In the genomic region with DNA sequence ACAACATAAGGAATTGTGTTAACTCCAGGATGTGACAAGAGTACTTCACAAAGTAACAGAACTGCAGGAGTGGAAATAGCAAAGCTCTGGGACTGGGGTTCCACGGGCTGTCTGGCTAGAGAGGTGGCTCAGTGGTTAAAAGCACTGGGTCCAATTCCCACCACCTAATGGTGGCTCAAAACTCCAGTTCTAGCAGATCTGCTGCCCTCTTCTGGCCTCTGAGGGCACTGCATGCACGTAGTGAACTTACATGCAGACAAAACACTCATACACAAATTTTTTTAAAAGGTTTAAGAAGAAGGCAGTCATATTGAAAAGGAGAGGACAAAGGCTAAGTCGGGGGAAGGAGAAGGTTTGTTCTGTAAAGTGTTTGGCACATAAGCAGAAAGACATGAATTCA, we compare ENCODE assay signal across 10 mouse cellular contexts. TPM values are rescaled to one million over a fixed set of nuclear protein-coding genes. Genes with fewer than 3 reads are reported as not detected.
DNase-seq lines count a peak whose midpoint lies in the region; ATAC-seq and TF ChIP-seq lines count a peak whose summit lies in the region.
"Had no signal": no experiment of that assay in that cellular context is flagged by ENCODE, and none has a peak within 500 bp of the region (broad histone marks: within the 10 kb centered on the region; RNA-seq: fewer than 3 reads in every experiment).

No protein-coding gene starts in this region.

- DNase-seq in thymus, adult 2 months: peak; percentile 21
- no peak for DNase-seq in thymus, adult 18-20 months
- DNase-seq in c-Kit-positive CD71-positive TER-119-positive erythroid progenitor cells, embryonic 14.5 days (ENCODE audit: low spot score): peak; percentile 23
- DNase-seq in ovary, postnatal 36 days (ENCODE audit: low spot score): no peak
- DNase-seq: heart, postnatal 36 days had no signal

- no peak overlapping the region for H3K4me2 ChIP-seq in intestine, postnatal 0 days (replicated peaks; ENCODE audit: low read depth)
- H3K4me2 ChIP-seq in intestine, embryonic 15.5 days (replicated peaks): no peak overlapping the region
- H3K4me2 ChIP-seq: neural tube, embryonic 13.5 days had no signal

- no peaks in the 10 kb centered on the region for H3K9me3 ChIP-seq in intestine, postnatal 0 days (ENCODE audit: control insufficient read depth)
- H3K9me3 ChIP-seq in intestine, embryonic 15.5 days: no peaks in the 10 kb centered on the region
- H3K9me3 ChIP-seq: neural tube, embryonic 13.5 days had no signal

- no peak for ATAC-seq in intestine, postnatal 0 days
- ATAC-seq in intestine, embryonic 15.5 days: no peak
- no peak for ATAC-seq in inflammation-experienced regulatory T-cells, adult 6 months
- no peak for ATAC-seq in cerebellum, adult (ENCODE audit: insufficient number of reproducible peaks, low FRiP score, low TSS enrichment)

- no peaks in the 10 kb centered on the region for H3K27me3 ChIP-seq in intestine, postnatal 0 days (replicated peaks; ENCODE audit: control insufficient read depth, insufficient read depth, low read length)
- no peaks in the 10 kb centered on the region for H3K27me3 ChIP-seq in intestine, embryonic 15.5 days (replicated peaks)
- H3K27me3 ChIP-seq in thymus, adult 2 months (ENCODE audit: control insufficient read depth, insufficient read depth, low read length): no peaks in the 10 kb centered on the region
- H3K27me3 ChIP-seq: neural tube, embryonic 13.5 days had no signal

- H3K27ac ChIP-seq in intestine, postnatal 0 days (ENCODE audit: low read depth, low read length): no peak overlapping the region
- H3K27ac ChIP-seq in intestine, embryonic 15.5 days: no peak overlapping the region
- H3K27ac ChIP-seq in thymus, adult 2 months (ENCODE audit: control insufficient read depth, insufficient read depth, low read length): no peak overlapping the region
- H3K27ac ChIP-seq: neural tube, embryonic 13.5 days had no signal

- no peak for TF ChIP-seq POLR2A in thymus, adult 2 months (IDR thresholded peaks at IDR 0.05; ENCODE audit: control insufficient read depth, extremely low read depth, insufficient read depth, low read length, poor library complexity)

- WGBS in intestine, postnatal 0 days: 86% methylated on average over 3 of the region's 3 CpGs
- WGBS in intestine, embryonic 15.5 days: 81% methylated on average over 3 of the region's 3 CpGs
- WGBS in thymus, adult 2 months: 96% methylated on average over 3 of the region's 3 CpGs

- H3K9ac ChIP-seq in intestine, postnatal 0 days (ENCODE audit: low read depth, low read length): no peak overlapping the region
- H3K9ac ChIP-seq in intestine, embryonic 15.5 days: no peak overlapping the region
- H3K9ac ChIP-seq: neural tube, embryonic 13.5 days had no signal

- no peaks in the 10 kb centered on the region for H3K4me1 ChIP-seq in intestine, postnatal 0 days (replicated peaks; ENCODE audit: control insufficient read depth, insufficient read depth, low read length)
- no peaks in the 10 kb centered on the region for H3K4me1 ChIP-seq in intestine, embryonic 15.5 days (replicated peaks)
- H3K4me1 ChIP-seq in thymus, adult 2 months (replicated peaks; ENCODE audit: control insufficient read depth, insufficient read depth, low read length): no peaks in the 10 kb centered on the region
- H3K4me1 ChIP-seq: neural tube, embryonic 13.5 days had no signal

- peak; percentile 61 for TF ChIP-seq CTCF in intestine, postnatal 0 days (IDR thresholded peaks at IDR 0.05; ENCODE audit: low read depth)
- TF ChIP-seq CTCF in thymus, adult 2 months (IDR thresholded peaks at IDR 0.05; ENCODE audit: borderline replicate concordance, control insufficient read depth, extremely low read depth, insufficient read depth, low read length, poor library complexity): no peak

- peaks cover 16% of the 10 kb centered on the region for H3K36me3 ChIP-seq in intestine, postnatal 0 days (ENCODE audit: control insufficient read depth, insufficient read depth)
- no peaks in the 10 kb centered on the region for H3K36me3 ChIP-seq in intestine, embryonic 15.5 days
- 0 out of 2 replicates have a peak, but pooled peaks cover 4% of the 10 kb centered on the region for H3K36me3 ChIP-seq in thymus, adult 2 months (ENCODE audit: control insufficient read depth, insufficient read depth, low read length)

- H3K4me3 ChIP-seq in intestine, postnatal 0 days (ENCODE audit: low read depth, low read length): no peak overlapping the region
- H3K4me3 ChIP-seq in intestine, embryonic 15.5 days (replicated peaks): no peak overlapping the region
- H3K4me3 ChIP-seq in thymus, adult 2 months (ENCODE audit: control insufficient read depth, insufficient read depth, low read length): no peak overlapping the region
- H3K4me3 ChIP-seq: neural tube, embryonic 13.5 days had no signal

RNA-seq across cellular contexts. Expression of a gene that starts 57.8 kb away (rescaled TPM):
- polyA plus RNA-seq in intestine, postnatal 0 days (2015; fragmentation: Nextera tagmentation; extraction: Ambion mirVana): 12.4 TPM in 2 replicates
- polyA plus RNA-seq in intestine, embryonic 15.5 days (2015; fragmentation: Nextera tagmentation; extraction: Ambion mirVana): 20.1 and 23.4 TPM in 2 replicates
- polyA plus RNA-seq in thymus, adult 2 months (2012; rRNA removed): 16.9 and 18.2 TPM in 2 replicates
- polyA plus RNA-seq in inflammation-experienced regulatory T-cells, adult 6 months (2017; shearing (Covaris generic)): 10 to 100 TPM; 29.7 to 39.8 (median 30.4) TPM

Comparison
In these comparisons a context has a peak if more than half of its experiments do, and no peak if none do; other contexts are left out.
1. DNase-seq: peak in thymus, adult 2 months (single experiment) and c-Kit-positive CD71-positive TER-119-positive erythroid progenitor cells, embryonic 14.5 days (single experiment); none in thymus, adult 18-20 months (0 of 2) and ovary, postnatal 36 days (single experiment).